ENCODE assay signal across 9 mouse cellular contexts in genomic region chr2:153741437-153742065, GRCm38 (mm10). TPM values are rescaled to one million over a fixed set of nuclear protein-coding genes. Genes with fewer than 3 reads are reported as not detected.
DNase-seq lines count a peak whose midpoint lies in the region; ATAC-seq and TF ChIP-seq lines count a peak whose summit lies in the region.
"Had no signal": no experiment of that assay in that cellular context is flagged by ENCODE, and none has a peak within 500 bp of the region (broad histone marks: within the 10 kb centered on the region; RNA-seq: fewer than 3 reads in every experiment).

No protein-coding gene starts in this region.

- no peaks in the 10 kb centered on the region for H3K27me3 ChIP-seq in intestine, embryonic 15.5 days (replicated peaks)
- no peaks in the 10 kb centered on the region for H3K27me3 ChIP-seq in stomach, postnatal 0 days (ENCODE audit: control insufficient read depth, insufficient read depth, low read length)

- DNase-seq in adrenal gland, postnatal 25 days: peak; percentile 84
- DNase-seq in adrenal gland, adult 2 months: no peak
- DNase-seq in ovary, adult 18-20 months (ENCODE audit: low spot score): peak; percentile 65
- no peak for DNase-seq in ovary, postnatal 14 days (ENCODE audit: low spot score)
- peak; percentile 91 for DNase-seq in lung, postnatal 10 days
- DNase-seq in stomach, postnatal 0 days (ENCODE audit: low spot score): no peak

- H3K4me3 ChIP-seq in intestine, embryonic 15.5 days (replicated peaks): peak overlapping the region; percentile 80
- H3K4me3 ChIP-seq in stomach, postnatal 0 days (ENCODE audit: low read depth, low read length): peak overlapping the region; percentile 88

- H3K4me2 ChIP-seq in intestine, embryonic 15.5 days (replicated peaks): peak overlapping the region; percentile 72
- H3K4me2 ChIP-seq in stomach, postnatal 0 days (replicated peaks; ENCODE audit: low read depth): peak overlapping the region; percentile 62

- H3K9ac ChIP-seq in intestine, embryonic 15.5 days: peak overlapping the region; percentile 93
- H3K9ac ChIP-seq in stomach, postnatal 0 days (ENCODE audit: low read length): peak overlapping the region; percentile 95

- under 1% methylated on average over 52 of the region's 56 CpGs for WGBS in intestine, embryonic 15.5 days
- 2% methylated on average over 28 of the region's 56 CpGs for WGBS in stomach, postnatal 0 days

- no peak for TF ChIP-seq CTCF in stomach, postnatal 0 days (IDR thresholded peaks at IDR 0.05; ENCODE audit: low read depth)

- no peaks in the 10 kb centered on the region for H3K9me3 ChIP-seq in intestine, embryonic 15.5 days
- H3K9me3 ChIP-seq in stomach, postnatal 0 days (ENCODE audit: control insufficient read depth, low read length): no peaks in the 10 kb centered on the region

- peak overlapping the region; percentile 89 for H3K27ac ChIP-seq in intestine, embryonic 15.5 days
- H3K27ac ChIP-seq in stomach, postnatal 0 days (replicated peaks): peak overlapping the region; percentile 93

- peak; percentile 18 for ATAC-seq in erythroid progenitor cell, adult 5-6 weeks (replicated peaks; ENCODE audit: low FRiP score, poor library complexity, severe bottlenecking)
- ATAC-seq in intestine, embryonic 15.5 days: peak; percentile 92
- ATAC-seq in stomach, postnatal 0 days (ENCODE audit: low FRiP score, low TSS enrichment): peak; percentile 82

- peaks cover 10% of the 10 kb centered on the region for H3K4me1 ChIP-seq in intestine, embryonic 15.5 days (replicated peaks)
- no peaks in the 10 kb centered on the region for H3K4me1 ChIP-seq in stomach, postnatal 0 days (replicated peaks; ENCODE audit: control insufficient read depth, insufficient read depth)

- no peaks in the 10 kb centered on the region for H3K36me3 ChIP-seq in intestine, embryonic 15.5 days
- H3K36me3 ChIP-seq in stomach, postnatal 0 days (ENCODE audit: control insufficient read depth, insufficient read depth, low read length): no peaks in the 10 kb centered on the region

- TF ChIP-seq EP300 in stomach, postnatal 0 days (optimal IDR thresholded peaks at IDR 0.05): no peak

RNA-seq across cellular contexts. Expression of gene Mapre1, which starts 0.5 kb away (rescaled TPM):
- 66.2 and 108 TPM in 2 replicates for total RNA-seq in adrenal gland, postnatal 25 days (2021)
- total RNA-seq in adrenal gland, adult 2 months (2021): 100 to 1,000 TPM in 1 of 2 experiments, 10 to 100 TPM in 1; 92.7 to 100 TPM
- polyA plus RNA-seq in adrenal gland, adult 2 months (2012; rRNA removed): 2.4 and 3.0 TPM in 2 replicates
- 75.0 and 109 TPM in 2 replicates for total RNA-seq in erythroid progenitor cell, adult 5-6 weeks (2015; ENCODE audit: low replicate concordance)
- 87.6 and 151 TPM in 2 replicates for total RNA-seq in erythroid progenitor cell, adult 5-6 weeks (2017; ENCODE audit: low replicate concordance)
- polyA plus RNA-seq in intestine, embryonic 15.5 days (2015; fragmentation: Nextera tagmentation; extraction: Ambion mirVana): 216 and 268 TPM in 2 replicates
- 157 and 163 TPM in 2 replicates for polyA plus RNA-seq in stomach, postnatal 0 days (2015; fragmentation: Nextera tagmentation; extraction: Ambion mirVana)

RNA-seq across cellular contexts. Expression of gene Efcab8, which starts 38.2 kb away (rescaled TPM):
- total RNA-seq in adrenal gland, postnatal 25 days (2021): 0.27 TPM in 1 of 2 replicates, not detected in the other
- under 1 TPM in 1 of 2 experiments, not detected in 1; 0.20 TPM for total RNA-seq in adrenal gland, adult 2 months (2021)
- 0.46 and 1.6 TPM in 2 replicates for polyA plus RNA-seq in adrenal gland, adult 2 months (2012; rRNA removed)
- not detected in 2 replicates for total RNA-seq in erythroid progenitor cell, adult 5-6 weeks (2015; ENCODE audit: low replicate concordance)
- 0.51 TPM in 1 of 2 replicates, not detected in the other for total RNA-seq in erythroid progenitor cell, adult 5-6 weeks (2017; ENCODE audit: low replicate concordance)
- polyA plus RNA-seq in intestine, embryonic 15.5 days (2015; fragmentation: Nextera tagmentation; extraction: Ambion mirVana): 0.03 TPM in 1 of 2 replicates, not detected in the other
- 0.16 and 0.18 TPM in 2 replicates for polyA plus RNA-seq in stomach, postnatal 0 days (2015; fragmentation: Nextera tagmentation; extraction: Ambion mirVana)

RNA-seq across cellular contexts. Expression of gene Dnmt3c, which starts 45.1 kb away (rescaled TPM):
- not detected in 2 replicates for total RNA-seq in adrenal gland, postnatal 25 days (2021)
- not detected for total RNA-seq in adrenal gland, adult 2 months (2021)
- 0.06 TPM in 1 of 2 replicates, not detected in the other for polyA plus RNA-seq in adrenal gland, adult 2 months (2012; rRNA removed)
- total RNA-seq in erythroid progenitor cell, adult 5-6 weeks (2015; ENCODE audit: low replicate concordance): not detected in 2 replicates
- 0.90 TPM in 1 of 2 replicates, not detected in the other for total RNA-seq in erythroid progenitor cell, adult 5-6 weeks (2017; ENCODE audit: low replicate concordance)
- polyA plus RNA-seq in intestine, embryonic 15.5 days (2015; fragmentation: Nextera tagmentation; extraction: Ambion mirVana): 0.09 TPM in 1 of 2 replicates, not detected in the other
- not detected in 2 replicates for polyA plus RNA-seq in stomach, postnatal 0 days (2015; fragmentation: Nextera tagmentation; extraction: Ambion mirVana)
- total RNA-seq: layer of hippocampus, postnatal 36 days had no signal

Comparison
In these comparisons a context has a peak if more than half of its experiments do, and no peak if none do; other contexts are left out.
1. DNase-seq: peak in adrenal gland, postnatal 25 days (single experiment), ovary, adult 18-20 months (single experiment) and lung, postnatal 10 days (single experiment); none in adrenal gland, adult 2 months (single experiment), ovary, postnatal 14 days (single experiment) and stomach, postnatal 0 days (single experiment).
2. ATAC-seq: peak in every context shown above with its lines; median percentile 92 in intestine, embryonic 15.5 days; 82 in stomach, postnatal 0 days; 18 in erythroid progenitor cell, adult 5-6 weeks.